Mouse (Mus musculus) testis, adult 2 months (tissue): ENCODE results near the gene Plxnc1.

Experiments used
- CTCF ChIP-seq: fragments of 200-500 bp; IDR thresholded peaks from 2 replicates; pipeline ENCODE4 v1.5.1; 2012; ENCODE audit warnings: low read depth, mild to moderate bottlenecking, inconsistent platforms, low read length, moderate library complexity; ENCODE audit not compliant: control insufficient read depth, insufficient read depth, insufficient replicate concordance
- POLR2A ChIP-seq: fragments of 200-500 bp; IDR thresholded peaks from 2 replicates; pipeline ENCODE4 v1.6.1; 2012; ENCODE audit warnings: low read depth, mild to moderate bottlenecking, inconsistent platforms, low read length, moderate library complexity; ENCODE audit not compliant: control insufficient read depth

DNA sequence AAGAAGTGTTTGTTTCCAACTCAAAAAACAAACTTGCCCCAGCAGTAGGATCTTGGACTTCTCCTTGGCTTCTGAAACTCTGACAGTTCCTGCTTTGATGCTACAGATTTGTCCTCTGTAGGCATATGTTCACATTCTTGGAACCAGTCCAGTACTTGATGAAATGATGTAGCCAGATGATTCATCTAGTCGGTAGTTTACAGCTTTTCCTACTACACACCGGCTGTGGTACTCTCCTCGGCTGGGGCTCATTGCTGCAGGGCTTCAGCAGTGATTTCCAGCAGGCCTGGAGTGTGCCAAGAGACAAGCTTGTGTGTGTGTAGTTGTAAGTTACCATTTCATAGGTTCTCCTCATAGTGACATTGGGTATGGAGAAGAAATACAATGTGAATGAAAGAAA, 173.1 kb downstream of the Plxnc1 start:
- no peak for TF ChIP-seq CTCF
- TF ChIP-seq POLR2A, result no peak
